Mouse (Mus musculus) forebrain, embryonic 16.5 days (tissue): ENCODE results near the gene Atp13a1. TPM values are rescaled to one million over a fixed set of nuclear protein-coding genes. Genes with fewer than 3 reads are reported as not detected.

Experiments
- ATAC-seq: fragments of 200-750 bp; cut with Nextera tagmentation; 2 replicates; pipeline ENCODE4 v1.8.0; 2017; ENCODE audit warnings: mild to moderate bottlenecking, moderate library complexity
- H3K27ac ChIP-seq: fragments of 300-500 bp; sonication (generic); 2 replicates; pipeline ENCODE4 v1.5.1; 2014; ENCODE audit warnings: low read length, control low read depth
- H3K27me3 ChIP-seq: fragments of 300-500 bp; sonication (generic); replicated peaks from 2 replicates; pipeline ENCODE4 v1.6.1; 2014; ENCODE audit warnings: low read length; ENCODE audit not compliant: control insufficient read depth, insufficient read depth
- H3K36me3 ChIP-seq: fragments of 300-500 bp; sonication (generic); 2 replicates; pipeline ENCODE4 v1.6.1; 2014; ENCODE audit not compliant: control insufficient read depth, insufficient read depth
- H3K4me1 ChIP-seq: fragments of 300-500 bp; sonication (generic); replicated peaks from 2 replicates; pipeline ENCODE4 v1.6.1; 2014; ENCODE audit warnings: low read length; ENCODE audit not compliant: control insufficient read depth, insufficient read depth
- H3K4me2 ChIP-seq: fragments of 300-500 bp; sonication (generic); 2 replicates; pipeline ENCODE4 v1.6.1; 2014; ENCODE audit warnings: mild to moderate bottlenecking, low read length, control low read depth
- H3K4me3 ChIP-seq: fragments of 300-500 bp; sonication (generic); replicated peaks from 2 replicates; pipeline ENCODE4 v1.5.1; 2014; ENCODE audit warnings: mild to moderate bottlenecking, low read length, control low read depth
- H3K9ac ChIP-seq: fragments of 300-500 bp; sonication (generic); replicated peaks from 2 replicates; pipeline ENCODE4 v1.6.1; 2014; ENCODE audit warnings: low read depth, low read length, control low read depth
- H3K9me3 ChIP-seq: fragments of 300-500 bp; sonication (generic); 2 replicates; pipeline ENCODE4 v1.6.1; 2016; ENCODE audit warnings: low read length; ENCODE audit not compliant: control insufficient read depth
- WGBS: fragments of 180-500 bp; shearing (Covaris S2); extraction: QIAGEN DNeasy Blood & Tissue Kit; methylation state at CpG from one replicate; pipeline ENCODE4 v1.1.7; 2014; 5-methylcytosine and 5-hydroxymethylcytosine counted together
- polyA plus RNA-seq: library from polyadenylated mRNA; unstranded; fragments of >200 nt; fragmentation: Nextera tagmentation; extraction: Ambion mirVana; gene quantifications from 2 replicates; pipeline ENCODE4 v1.2.1, GENCODE M21; 2015

The Atp13a1 gene
- polyA plus RNA-seq, 1 experiment from 2014 or later: 58.0 TPM

DNA sequence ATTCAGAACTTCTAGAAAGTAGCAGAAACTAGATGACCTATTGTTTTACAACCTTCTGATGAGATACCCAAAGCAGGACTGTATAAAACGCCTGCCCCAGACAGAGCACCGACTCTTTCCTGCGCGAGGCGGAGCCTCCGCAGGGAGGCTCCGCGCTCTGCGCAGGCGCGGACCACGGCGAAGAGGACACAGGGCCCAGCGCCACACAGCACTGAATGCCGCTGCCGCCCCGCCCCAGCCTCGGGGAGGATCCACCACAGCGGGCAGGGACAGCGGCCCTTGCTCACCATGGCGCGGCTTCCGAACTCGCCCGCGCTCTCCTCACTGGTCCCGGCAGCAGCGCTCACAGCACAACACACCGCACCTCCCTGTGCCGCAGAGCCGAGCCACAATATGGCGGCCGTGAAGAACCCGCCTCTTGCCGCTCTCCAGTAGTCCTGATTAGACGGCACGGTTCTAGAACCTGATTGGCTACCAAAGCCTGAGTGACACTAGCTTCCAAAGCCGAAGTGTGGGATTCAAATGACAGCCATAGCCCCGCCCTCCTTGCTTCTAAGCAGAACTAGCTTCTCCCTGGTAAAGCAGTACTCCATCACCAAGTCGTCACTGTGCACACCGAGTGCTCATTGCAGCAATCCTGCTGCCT is 16.3 kb upstream of the Atp13a1 start, which contains the start of gene Gm20422:
Gm20422 (minus strand) TSS at position 384 of the 646 bp plus-strand sequence.
- whole genome bisulfite sequencing: under 1% methylated on average over 41 of the region's 41 CpGs

DNA sequence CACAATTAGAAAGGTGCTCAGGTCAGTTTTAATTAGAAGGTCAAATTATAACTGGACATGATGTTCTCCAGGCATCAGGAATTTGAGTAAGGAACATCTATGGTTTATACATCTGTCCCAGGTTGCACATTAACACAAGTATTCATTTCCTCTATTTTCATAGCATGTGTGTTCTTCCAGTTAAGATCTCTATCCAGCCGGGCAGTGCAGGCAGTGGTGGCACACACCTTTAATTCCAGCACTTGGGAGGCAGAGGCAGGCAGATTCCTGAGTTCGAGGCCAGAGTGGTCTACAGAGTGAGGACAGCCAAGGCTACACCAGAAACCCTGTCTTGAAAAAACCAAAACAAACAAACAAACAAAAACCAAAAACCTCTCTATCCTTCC is 15.8 kb upstream of the Atp13a1 start:
- no peak for ATAC-seq
- 55% methylated on average over 2 of the region's 2 CpGs for WGBS
- peak overlapping the region; percentile 44 for H3K4me2 ChIP-seq
- peak overlapping the region; percentile 62 for H3K27ac ChIP-seq
- H3K36me3 ChIP-seq: no peaks in the 10 kb centered on the region
- peaks cover 24% of the 10 kb centered on the region for H3K4me1 ChIP-seq
- H3K4me3 ChIP-seq: peak overlapping the region; percentile 63
- H3K9ac ChIP-seq: peak overlapping the region; percentile 47
- H3K27me3 ChIP-seq: no peaks in the 10 kb centered on the region
- no peaks in the 10 kb centered on the region for H3K9me3 ChIP-seq

More for the DNA sequence above, 16.3 kb upstream of the Atp13a1 start, which contains the start of gene Gm20422:
- Histone ChIP-seq H3K4me1 (peaks cover 24% of the 10 kb centered on the region), H3K9me3 (no peaks in the 10 kb centered on the region), H3K4me2 (peak within 1 kb of the TSS; percentile 80), H3K9ac (peak within 1 kb of the TSS; percentile 90), H3K27ac (peak within 1 kb of the TSS; percentile 98), H3K4me3 (peak within 1 kb of the TSS; percentile 63), H3K36me3 (no peaks in the 10 kb centered on the region), H3K27me3 (no peaks in the 10 kb centered on the region)
- peak; percentile 99 for ATAC-seq

DNA sequence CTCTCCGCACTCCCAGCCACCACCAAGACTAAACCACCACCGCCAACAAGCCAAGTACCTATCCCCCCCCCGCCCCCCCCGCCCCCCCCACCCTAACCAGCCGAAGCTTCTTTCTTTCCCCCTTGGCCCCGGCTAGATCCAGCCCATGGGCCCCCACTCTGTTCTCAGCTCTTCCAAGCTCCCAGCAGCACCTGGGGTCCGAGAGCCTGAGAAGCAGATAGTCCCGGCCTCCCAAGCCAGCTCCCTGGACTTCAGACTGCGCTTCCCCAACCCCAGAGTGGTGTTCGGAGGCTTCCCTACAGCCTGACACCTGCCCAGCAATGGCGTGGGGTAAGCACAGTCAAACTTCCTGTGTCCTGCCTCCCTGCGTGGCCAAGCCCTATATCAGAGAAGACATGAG is 13.9 kb upstream of the Atp13a1 start:
- peaks cover 17% of the 10 kb centered on the region for H3K4me1 ChIP-seq
- no peaks in the 10 kb centered on the region for H3K27me3 ChIP-seq
- WGBS: 65% methylated on average over 12 of the region's 12 CpGs
- H3K9me3 ChIP-seq: no peaks in the 10 kb centered on the region
- no peak overlapping the region for H3K4me3 ChIP-seq
- no peak overlapping the region for H3K9ac ChIP-seq
- H3K36me3 ChIP-seq: no peaks in the 10 kb centered on the region
- no peak for ATAC-seq
- H3K4me2 ChIP-seq: no peak overlapping the region
- H3K27ac ChIP-seq: no peak overlapping the region

DNA sequence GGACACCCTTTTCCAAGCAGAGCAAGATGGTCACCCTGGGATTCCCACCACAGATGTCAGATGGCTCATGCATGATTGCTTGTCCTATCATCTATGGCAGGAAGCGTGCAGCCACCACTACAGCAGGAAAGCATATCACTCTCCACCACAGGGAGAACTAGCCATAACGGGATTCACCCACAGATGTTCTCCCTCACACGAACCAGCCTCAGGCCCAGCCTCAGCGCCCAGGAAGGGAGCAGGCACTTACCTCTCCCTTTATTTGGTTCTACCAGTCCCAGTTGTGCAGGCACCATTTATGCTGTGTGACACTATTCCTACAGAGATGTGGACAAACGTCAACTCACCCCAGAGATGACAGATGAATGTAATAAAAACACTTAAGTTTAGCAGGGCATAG is 1.9 kb upstream of the Atp13a1 start:
- Histone ChIP-seq H3K4me1 (peaks cover 17% of the 10 kb centered on the region), H3K9ac (no peak overlapping the region)
- 94% methylated on average over 5 of the region's 5 CpGs for WGBS

DNA sequence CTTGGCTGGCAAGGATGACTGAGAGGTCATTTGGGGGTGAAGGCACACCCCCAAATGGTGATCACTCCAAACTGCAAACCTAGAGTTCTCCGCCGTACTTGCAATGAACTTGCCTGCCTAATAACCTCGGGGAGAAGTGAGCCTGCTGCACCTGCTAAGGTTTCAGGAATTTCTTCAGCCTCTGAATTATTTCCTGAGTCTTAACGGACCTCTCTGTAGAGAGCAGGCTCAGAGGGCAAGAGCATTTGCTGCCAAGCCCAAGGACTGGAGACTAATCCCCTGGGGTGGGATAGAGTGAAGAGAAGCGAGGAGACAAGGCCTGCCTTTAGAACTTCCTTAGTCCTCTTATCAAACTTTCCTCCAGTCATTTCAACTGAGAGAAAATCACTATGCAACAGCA is 1.2 kb upstream of the Atp13a1 start:
- no peak overlapping the region for H3K27ac ChIP-seq
- no peak overlapping the region for H3K9ac ChIP-seq
- no peak overlapping the region; the same call in 1 of the 2 replicates for H3K4me2 ChIP-seq
- ATAC-seq: no peak
- H3K4me3 ChIP-seq: no peak overlapping the region
- H3K4me1 ChIP-seq: peaks cover 17% of the 10 kb centered on the region
- H3K36me3 ChIP-seq: no peaks in the 10 kb centered on the region; the same call in 1 of the 2 replicates
- WGBS: 75% methylated on average over 5 of the region's 5 CpGs
- H3K27me3 ChIP-seq: no peaks in the 10 kb centered on the region
- no peaks in the 10 kb centered on the region for H3K9me3 ChIP-seq

More for the DNA sequence above, 1.9 kb upstream of the Atp13a1 start:
- Histone ChIP-seq H3K27ac (no peak overlapping the region), H3K4me2 (no peak overlapping the region), H3K36me3 (no peaks in the 10 kb centered on the region; the same call in 1 of the 2 replicates), H3K27me3 (no peaks in the 10 kb centered on the region), H3K9me3 (no peaks in the 10 kb centered on the region), H3K4me3 (no peak overlapping the region)
- ATAC-seq: no peak

DNA sequence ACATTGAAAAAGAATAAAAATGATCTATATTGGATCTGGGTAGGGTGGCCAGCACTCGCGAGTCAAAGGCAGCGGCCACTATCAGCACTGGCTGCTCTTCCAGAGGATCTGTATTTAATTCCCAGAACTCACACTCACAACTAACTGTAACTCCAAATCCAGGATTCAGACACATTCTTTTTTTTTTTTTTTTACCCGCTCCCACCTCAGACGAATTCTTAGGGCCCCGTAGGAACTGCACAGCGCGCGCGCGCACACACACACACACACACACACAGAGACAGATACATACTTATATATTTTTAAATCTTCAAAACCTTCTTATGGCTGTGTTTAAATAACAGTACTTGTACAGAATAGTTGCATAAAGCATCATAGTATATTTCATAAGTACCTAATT is 599 bp upstream of the Atp13a1 start:
- H3K27ac ChIP-seq: no peak overlapping the region

DNA sequence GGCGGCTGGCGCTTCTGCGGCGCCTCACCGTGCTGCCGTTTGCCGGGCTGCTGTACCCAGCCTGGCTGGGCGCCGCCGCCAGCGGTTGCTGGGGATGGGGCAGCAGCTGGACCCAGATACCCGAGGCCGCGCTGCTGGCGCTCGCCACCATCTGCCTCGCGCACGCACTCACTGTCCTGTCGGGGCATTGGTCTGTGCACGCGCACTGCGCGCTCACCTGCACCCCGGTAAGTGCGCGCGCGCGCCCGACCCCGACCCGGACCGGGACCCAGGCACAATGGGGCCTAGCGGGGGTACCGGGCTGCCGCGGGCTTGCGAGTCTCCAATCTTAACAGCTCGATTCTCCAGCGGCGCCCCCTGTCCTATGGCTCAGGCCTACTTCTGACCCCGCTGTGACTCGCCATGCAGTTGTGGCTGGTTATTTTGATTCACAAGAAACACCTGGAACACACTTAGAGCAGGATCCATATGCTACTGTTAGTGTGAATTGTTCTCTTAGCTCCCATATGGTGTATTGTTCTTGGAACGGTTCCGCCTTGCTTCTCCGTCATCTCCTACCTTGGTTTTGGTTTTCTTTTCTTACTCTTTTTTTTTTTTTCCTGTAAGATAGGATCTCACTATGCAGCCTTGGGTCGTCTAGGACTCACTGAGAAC is 579 bp downstream of the Atp13a1 start:
- H3K27ac ChIP-seq: peak overlapping the region; percentile 52
- H3K4me3 ChIP-seq: peak overlapping the region; percentile 79
- peak; percentile 73 for ATAC-seq
- peak overlapping the region; percentile 84 for H3K9ac ChIP-seq
- peak overlapping the region; percentile 82 for H3K4me2 ChIP-seq
- H3K27me3 ChIP-seq: no peaks in the 10 kb centered on the region
- peaks cover 1% of the 10 kb centered on the region for H3K36me3 ChIP-seq
- H3K9me3 ChIP-seq: no peaks in the 10 kb centered on the region
- WGBS: under 1% methylated on average over 48 of the region's 48 CpGs
- H3K4me1 ChIP-seq: peaks cover 17% of the 10 kb centered on the region

More for the DNA sequence above, 599 bp upstream of the Atp13a1 start:
- Histone ChIP-seq H3K4me2 (peak overlapping the region; percentile 82), H3K4me3 (peak overlapping the region; percentile 79), H3K4me1 (peaks cover 17% of the 10 kb centered on the region), H3K9me3 (no peaks in the 10 kb centered on the region), H3K27me3 (no peaks in the 10 kb centered on the region), H3K36me3 (no peaks in the 10 kb centered on the region; the same call in 1 of the 2 replicates), H3K9ac (peak overlapping the region; percentile 84)
- 32% methylated on average over 11 of the region's 11 CpGs for WGBS
- ATAC-seq: peak; percentile 12; the same call in 1 of the 2 replicates

DNA sequence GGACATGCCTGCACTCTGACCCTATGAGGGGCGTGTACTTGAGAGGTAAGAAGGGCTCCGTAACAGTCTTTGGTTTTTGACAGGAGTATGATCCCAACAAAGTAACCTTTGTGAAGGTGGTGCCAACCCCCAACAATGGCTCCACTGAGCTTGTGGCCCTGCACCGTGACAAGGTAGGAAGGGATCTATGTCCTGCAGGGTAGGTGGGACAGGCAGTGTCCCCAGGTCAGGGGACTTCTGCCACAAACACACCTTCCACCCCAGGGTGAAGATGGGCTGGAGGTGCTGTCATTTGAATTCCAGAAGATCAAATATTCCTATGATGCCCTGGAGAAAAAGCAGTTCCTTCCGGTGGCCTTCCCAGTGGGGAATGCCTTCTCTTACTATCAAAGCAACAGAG is 2.7 kb downstream of the Atp13a1 start:
- Histone ChIP-seq H3K4me3 (no peak overlapping the region), H3K27me3 (no peaks in the 10 kb centered on the region), H3K36me3 (peaks cover 14% of the 10 kb centered on the region), H3K27ac (no peak overlapping the region), H3K4me2 (no peak overlapping the region), H3K4me1 (peaks cover 17% of the 10 kb centered on the region), H3K9me3 (no peaks in the 10 kb centered on the region), H3K9ac (no peak overlapping the region)
- ATAC-seq: no peak
- WGBS: 91% methylated on average over 4 of the region's 4 CpGs

DNA sequence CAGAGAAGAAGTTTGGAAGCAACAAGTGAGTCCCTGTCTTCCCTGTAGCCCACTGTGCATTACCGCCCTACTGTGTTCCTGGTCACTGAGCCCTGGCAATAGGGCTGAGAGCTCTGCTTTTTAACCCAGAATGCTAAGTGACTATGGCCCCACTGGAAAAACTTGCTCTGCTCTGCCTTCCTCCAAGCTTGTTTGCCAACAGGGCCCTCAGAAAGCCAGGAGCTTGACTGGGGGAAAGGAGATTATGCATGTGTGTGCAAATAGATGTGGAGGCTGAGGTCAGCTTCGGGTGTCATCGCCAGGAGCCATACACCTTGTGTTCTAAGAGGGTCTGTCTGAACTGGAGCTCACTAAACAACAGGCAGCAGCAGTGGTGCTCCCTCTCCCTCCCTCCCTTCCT is 3.1 kb downstream of the Atp13a1 start:
- H3K27ac ChIP-seq: no peak overlapping the region
- H3K9ac ChIP-seq: no peak overlapping the region
- H3K27me3 ChIP-seq: no peaks in the 10 kb centered on the region
- peaks cover 17% of the 10 kb centered on the region for H3K36me3 ChIP-seq
- H3K4me3 ChIP-seq: no peak overlapping the region
- H3K9me3 ChIP-seq: no peaks in the 10 kb centered on the region
- no peak overlapping the region for H3K4me2 ChIP-seq
- no peak for ATAC-seq
- peaks cover 17% of the 10 kb centered on the region for H3K4me1 ChIP-seq
- WGBS: 93% methylated on average over 3 of the region's 3 CpGs
